Mouse (Mus musculus) kidney, embryonic 15.5 days (tissue): ENCODE results near the gene Rgs11. TPM values are rescaled to one million over a fixed set of nuclear protein-coding genes. Genes with fewer than 3 reads are reported as not detected.
A peak's percentile ranks its signal among the peaks of the same experiment; 100 is the strongest.

ENCODE experiments used
- ATAC-seq: fragments of 200-750 bp; cut with Nextera tagmentation; replicated peaks from 2 replicates; pipeline ENCODE4 v1.8.0; 2017; ENCODE audit warnings: moderate TSS enrichment; ENCODE audit not compliant: low FRiP score
- H3K27ac ChIP-seq: fragments of 300-500 bp; sonication (generic); 2 replicates; pipeline ENCODE4 v1.5.1; 2015; ENCODE audit warnings: mild to moderate bottlenecking, inconsistent platforms
- H3K27me3 ChIP-seq: fragments of 300-500 bp; sonication (generic); 2 replicates; pipeline ENCODE4 v1.6.1; 2015; ENCODE audit warnings: inconsistent platforms
- H3K36me3 ChIP-seq: fragments of 300-500 bp; sonication (generic); 2 replicates; pipeline ENCODE4 v1.6.1; 2015; ENCODE audit warnings: inconsistent platforms
- H3K4me1 ChIP-seq: fragments of 300-500 bp; sonication (generic); 2 replicates; pipeline ENCODE4 v1.6.1; 2015; ENCODE audit warnings: inconsistent platforms
- H3K4me2 ChIP-seq: fragments of 300-500 bp; sonication (generic); 2 replicates; pipeline ENCODE4 v1.6.1; 2015; ENCODE audit warnings: moderate library complexity, mild to moderate bottlenecking, inconsistent platforms
- H3K4me3 ChIP-seq: fragments of 300-500 bp; sonication (generic); replicated peaks from 2 replicates; pipeline ENCODE4 v1.5.1; 2015; ENCODE audit warnings: mild to moderate bottlenecking, inconsistent platforms
- H3K9ac ChIP-seq: fragments of 300-500 bp; sonication (generic); 2 replicates; pipeline ENCODE4 v1.6.1; 2015; ENCODE audit warnings: mild to moderate bottlenecking, inconsistent platforms
- H3K9me3 ChIP-seq: fragments of 300-500 bp; sonication (generic); replicated peaks from 2 replicates; pipeline ENCODE4 v1.6.1; 2016; ENCODE audit warnings: inconsistent platforms
- WGBS: fragments of 180-500 bp; shearing (Covaris S2); methylation state at CpG from one replicate; pipeline ENCODE4 v1.1.7; 2015; ENCODE audit warnings: mixed read lengths; 5-methylcytosine and 5-hydroxymethylcytosine counted together
- polyA plus RNA-seq: library from polyadenylated mRNA; unstranded; fragments of >200 nt; fragmentation: Nextera tagmentation; extraction: Ambion mirVana; gene quantifications from 2 replicates; pipeline ENCODE4 v1.2.1, GENCODE M21; 2015

Rgs11 gene
- polyA plus RNA-seq, 1 experiment from 2014 or later: 9.2 TPM

- 0 out of 2 replicates have a peak overlapping the region, but pooled peaks have one; percentile 11 for H3K27ac ChIP-seq
- no peak overlapping the region for H3K4me3 ChIP-seq
- H3K4me2 ChIP-seq: no peak overlapping the region
- no peak for ATAC-seq
- no peaks in the 10 kb centered on the region for H3K9me3 ChIP-seq
- no peak overlapping the region for H3K9ac ChIP-seq
- WGBS: 64% methylated on average over 13 of the region's 13 CpGs
- no peaks in the 10 kb centered on the region for H3K27me3 ChIP-seq
- no peaks in the 10 kb centered on the region for H3K36me3 ChIP-seq
- no peaks in the 10 kb centered on the region; the same call in 1 of the 2 replicates for H3K4me1 ChIP-seq
Measured at GRCm38 (mm10) chr17:26235077-26235815, 32.5 kb downstream of the Rgs11 start.

DNA sequence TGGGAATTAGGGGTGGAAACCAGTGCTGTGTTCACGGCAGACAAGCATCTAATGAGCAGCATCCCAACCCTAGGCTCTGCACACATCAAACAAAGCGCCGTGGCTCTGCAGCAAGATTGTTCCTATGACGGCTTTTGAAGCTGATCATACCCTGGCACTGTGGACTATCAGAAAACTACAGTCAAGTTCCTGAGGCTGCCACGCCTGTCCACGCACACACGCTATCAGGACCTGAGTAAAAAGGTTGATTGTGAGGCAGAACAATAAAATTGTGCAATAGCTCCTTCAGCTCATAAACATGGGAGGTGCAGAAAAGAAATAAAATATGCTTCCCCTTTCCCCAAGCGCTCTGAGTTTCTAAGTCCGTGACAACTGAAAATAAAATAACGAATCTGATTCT lies 34.9 kb downstream of the Rgs11 start:
- 78% methylated on average over 10 of the region's 10 CpGs for WGBS
- no peak overlapping the region for H3K27ac ChIP-seq
- no peaks in the 10 kb centered on the region for H3K9me3 ChIP-seq
- ATAC-seq: no peak
- H3K36me3 ChIP-seq: no peaks in the 10 kb centered on the region
- H3K27me3 ChIP-seq: no peaks in the 10 kb centered on the region
- peaks cover 2% of the 10 kb centered on the region for H3K4me1 ChIP-seq
- H3K4me2 ChIP-seq: no peak overlapping the region
- H3K4me3 ChIP-seq: no peak overlapping the region
- H3K9ac ChIP-seq: no peak overlapping the region

GRCm38 (mm10) chr17:26239551-26239950 lies 36.8 kb downstream of the Rgs11 start:
- Histone ChIP-seq H3K4me3 (no peak overlapping the region), H3K9me3 (no peaks in the 10 kb centered on the region), H3K4me1 (peaks cover 14% of the 10 kb centered on the region), H3K9ac (no peak overlapping the region), H3K36me3 (no peaks in the 10 kb centered on the region), H3K27ac (no peak overlapping the region), H3K4me2 (no peak overlapping the region), H3K27me3 (no peaks in the 10 kb centered on the region)
- 77% methylated on average over 2 of the region's 2 CpGs for WGBS
- ATAC-seq: no peak

GRCm38 (mm10) chr17:26240120-26240790 lies 37.5 kb downstream of the Rgs11 start:
- H3K9me3 ChIP-seq: no peaks in the 10 kb centered on the region
- no peaks in the 10 kb centered on the region for H3K27me3 ChIP-seq
- no peak overlapping the region for H3K4me2 ChIP-seq
- 74% methylated on average over 6 of the region's 6 CpGs for WGBS
- H3K27ac ChIP-seq: no peak overlapping the region
- no peak overlapping the region for H3K9ac ChIP-seq
- H3K4me3 ChIP-seq: no peak overlapping the region
- H3K4me1 ChIP-seq: peaks cover 14% of the 10 kb centered on the region
- no peak for ATAC-seq
- no peaks in the 10 kb centered on the region for H3K36me3 ChIP-seq

- Histone ChIP-seq H3K36me3 (no peaks in the 10 kb centered on the region), H3K4me3 (no peak overlapping the region)
- no peak for ATAC-seq
Measured at GRCm38 (mm10) chr17:26240990-26241389, 38.2 kb downstream of the Rgs11 start.

GRCm38 (mm10) chr17:26243471-26244100 lies 40.8 kb downstream of the Rgs11 start:
- ATAC-seq: peak; percentile 23
- peak overlapping the region; percentile 85 for H3K4me3 ChIP-seq
- peak overlapping the region; percentile 69 for H3K9ac ChIP-seq
- H3K9me3 ChIP-seq: no peaks in the 10 kb centered on the region
- H3K4me2 ChIP-seq: peak overlapping the region; percentile 88
- WGBS: under 1% methylated on average over 32 of the region's 32 CpGs
- H3K36me3 ChIP-seq: no peaks in the 10 kb centered on the region
- no peaks in the 10 kb centered on the region for H3K27me3 ChIP-seq
- H3K4me1 ChIP-seq: peaks cover 14% of the 10 kb centered on the region
- H3K27ac ChIP-seq: peak overlapping the region; percentile 90

More at GRCm38 (mm10) chr17:26240990-26241389, 38.2 kb downstream of the Rgs11 start:
- Histone ChIP-seq H3K9ac (no peak overlapping the region), H3K27ac (no peak overlapping the region), H3K27me3 (no peaks in the 10 kb centered on the region), H3K4me2 (no peak overlapping the region), H3K9me3 (no peaks in the 10 kb centered on the region), H3K4me1 (peaks cover 14% of the 10 kb centered on the region)
- WGBS: 86% methylated on average over 6 of the region's 6 CpGs

DNA sequence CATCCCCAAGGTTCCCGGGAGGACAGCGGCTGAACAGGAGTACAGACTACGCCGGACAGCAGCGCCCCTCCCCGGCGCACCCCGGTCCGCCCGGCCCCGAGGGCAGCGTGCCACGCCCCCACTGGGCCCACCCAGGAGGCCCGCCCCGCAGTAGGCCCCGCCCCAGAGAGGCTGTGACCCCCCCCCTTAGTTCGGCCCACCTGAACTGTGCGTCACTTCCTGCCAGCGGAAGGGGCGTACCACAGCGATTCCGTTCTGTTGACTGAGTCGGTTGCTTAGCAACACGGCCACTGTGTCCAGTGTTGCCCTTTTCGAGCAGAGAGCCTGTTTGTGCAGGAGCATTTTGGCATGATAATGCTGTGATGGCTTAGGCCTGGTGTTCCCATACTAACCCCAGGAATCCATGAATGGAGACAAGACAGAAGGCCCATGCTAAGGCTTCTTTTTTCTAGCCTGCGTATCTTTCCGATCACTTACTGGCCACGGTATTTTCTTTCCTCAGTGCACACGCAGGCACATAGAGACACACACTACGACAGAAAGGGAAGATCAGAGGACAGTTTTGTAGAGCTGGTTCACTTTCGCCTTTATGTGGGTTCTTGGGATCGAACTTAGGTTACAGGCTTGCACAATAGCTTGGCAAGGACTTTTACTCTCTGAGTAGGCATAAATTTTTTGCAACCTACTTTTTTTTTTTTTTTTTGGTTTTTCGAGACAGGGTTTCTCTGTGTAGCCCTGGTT lies 41.5 kb downstream of the Rgs11 start, which contains the start of gene Fam234a:
Fam234a (minus strand) TSS at position 142 of the 741 bp plus-strand sequence.
- no peaks in the 10 kb centered on the region for H3K27me3 ChIP-seq
- peak within 1 kb of the TSS; percentile 88 for H3K4me2 ChIP-seq
- peak within 1 kb of the TSS; percentile 69 for H3K9ac ChIP-seq
- peak within 1 kb of the TSS; percentile 85 for H3K4me3 ChIP-seq
- ATAC-seq: peak; percentile 98
- no peaks in the 10 kb centered on the region for H3K36me3 ChIP-seq
- WGBS: 7% methylated on average over 33 of the region's 33 CpGs
- H3K9me3 ChIP-seq: no peaks in the 10 kb centered on the region
- peak within 1 kb of the TSS; percentile 90 for H3K27ac ChIP-seq
- peaks cover 14% of the 10 kb centered on the region for H3K4me1 ChIP-seq

GRCm38 (mm10) chr17:26251886-26252538 lies 49.3 kb downstream of the Rgs11 start:
- H3K4me1 ChIP-seq: peaks cover 16% of the 10 kb centered on the region
- H3K27me3 ChIP-seq: no peaks in the 10 kb centered on the region
- no peak for ATAC-seq
- peak overlapping the region; percentile 99 for H3K27ac ChIP-seq
- H3K9me3 ChIP-seq: no peaks in the 10 kb centered on the region
- H3K36me3 ChIP-seq: peaks cover 16% of the 10 kb centered on the region
- WGBS: 53% methylated on average over 4 of the region's 4 CpGs
- H3K9ac ChIP-seq: no peak overlapping the region
- H3K4me3 ChIP-seq: peak overlapping the region; percentile 96
- peak overlapping the region; percentile 66 for H3K4me2 ChIP-seq

- peak; percentile 94 for ATAC-seq
- peak within 1 kb of the TSS; percentile 96 for H3K4me3 ChIP-seq
- under 1% methylated on average over 42 of the region's 43 CpGs for WGBS
- peaks cover 23% of the 10 kb centered on the region for H3K36me3 ChIP-seq
- peak within 1 kb of the TSS; percentile 97 for H3K9ac ChIP-seq
- H3K4me2 ChIP-seq: peak within 1 kb of the TSS; percentile 66
- H3K27me3 ChIP-seq: no peaks in the 10 kb centered on the region
- peaks cover 16% of the 10 kb centered on the region for H3K4me1 ChIP-seq
- H3K9me3 ChIP-seq: no peaks in the 10 kb centered on the region
- peak within 1 kb of the TSS; percentile 99 for H3K27ac ChIP-seq
Measured at GRCm38 (mm10) chr17:26252539-26253251, 49.9 kb downstream of the Rgs11 start, which contains the start of gene Luc7l. Luc7l (plus strand) TSS chr17:26252896.

GRCm38 (mm10) chr17:26253399-26253798 lies 50.6 kb downstream of the Rgs11 start:
- Histone ChIP-seq H3K4me1 (peaks cover 16% of the 10 kb centered on the region), H3K27ac (peak overlapping the region; percentile 99), H3K36me3 (peaks cover 30% of the 10 kb centered on the region), H3K27me3 (no peaks in the 10 kb centered on the region), H3K9me3 (no peaks in the 10 kb centered on the region), H3K4me3 (peak overlapping the region; percentile 96), H3K9ac (peak overlapping the region; percentile 97), H3K4me2 (peak overlapping the region; percentile 66)
- ATAC-seq: no peak
- under 1% methylated on average over 24 of the region's 24 CpGs for WGBS

DNA sequence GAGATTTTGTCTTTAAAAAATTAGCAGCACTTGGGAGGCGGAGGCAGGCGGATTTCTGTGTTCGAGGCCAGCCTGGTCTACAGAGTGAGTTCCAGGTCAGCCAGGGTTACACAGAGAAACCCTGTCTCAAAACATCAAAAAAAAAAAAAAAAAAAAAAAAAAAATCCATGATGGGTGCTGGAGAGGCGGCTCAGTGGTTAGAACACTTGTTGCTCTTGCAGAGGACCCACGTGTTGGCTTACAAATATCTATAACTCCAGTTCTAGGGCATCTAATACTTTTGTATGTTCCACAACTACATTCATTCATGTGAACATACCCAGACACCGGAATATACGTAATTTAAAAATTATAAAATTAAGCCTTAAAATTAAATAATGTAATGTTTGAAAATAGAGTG lies 52.6 kb downstream of the Rgs11 start:
- WGBS: 98% methylated on average over 7 of the region's 7 CpGs
- no peak overlapping the region for H3K4me3 ChIP-seq
- peaks cover 16% of the 10 kb centered on the region for H3K4me1 ChIP-seq
- no peak overlapping the region for H3K4me2 ChIP-seq
- H3K9ac ChIP-seq: no peak overlapping the region
- H3K27me3 ChIP-seq: no peaks in the 10 kb centered on the region
- no peak for ATAC-seq
- H3K36me3 ChIP-seq: peaks cover 48% of the 10 kb centered on the region
- no peak overlapping the region for H3K27ac ChIP-seq
- H3K9me3 ChIP-seq: no peaks in the 10 kb centered on the region
